Mouse (Mus musculus): ENCODE data around the gene Abhd10. TPM values are rescaled to one million over a fixed set of nuclear protein-coding genes. Genes with fewer than 3 reads are reported as not detected.

Gene Abhd10
- polyA plus RNA-seq, 1 experiment from 2014 or later: 44.2 TPM

DNA sequence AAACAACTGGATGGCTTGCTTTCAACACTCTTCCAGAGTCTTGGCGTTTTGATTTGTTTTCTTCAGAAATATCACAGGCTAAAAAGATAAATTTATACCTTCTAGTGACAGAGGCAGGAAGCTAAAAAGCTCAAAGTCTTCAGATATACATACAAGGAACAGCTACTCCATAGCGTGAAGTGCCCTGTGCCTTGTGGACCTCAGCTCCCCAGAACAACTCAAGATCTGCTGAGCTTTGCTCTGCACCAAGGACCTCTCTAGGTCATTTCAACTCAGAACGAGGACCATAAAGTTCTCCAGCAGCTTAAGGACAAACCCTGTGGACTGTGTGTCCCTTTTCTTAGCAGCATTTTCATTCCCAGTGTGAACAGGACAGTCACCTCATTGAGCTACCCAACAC is 22.3 kb upstream of the Abhd10 start:
- H3K36me3 ChIP-seq (ENCODE audit: poor library complexity, severe bottlenecking): no peaks in the 10 kb centered on the region; the same call in 1 of the 2 replicates
- H3K27me3 ChIP-seq: no peaks in the 10 kb centered on the region
- no peak overlapping the region for H3K4me2 ChIP-seq
- H3K27ac ChIP-seq: no peak overlapping the region
- no peak overlapping the region for H3K4me3 ChIP-seq
- no peak for ATAC-seq
- no peak overlapping the region for H3K9ac ChIP-seq
- H3K4me1 ChIP-seq: peaks cover 14% of the 10 kb centered on the region
- WGBS: 95% methylated on average over 3 of the region's 3 CpGs
- no peaks in the 10 kb centered on the region for H3K9me3 ChIP-seq (replicated peaks)

DNA sequence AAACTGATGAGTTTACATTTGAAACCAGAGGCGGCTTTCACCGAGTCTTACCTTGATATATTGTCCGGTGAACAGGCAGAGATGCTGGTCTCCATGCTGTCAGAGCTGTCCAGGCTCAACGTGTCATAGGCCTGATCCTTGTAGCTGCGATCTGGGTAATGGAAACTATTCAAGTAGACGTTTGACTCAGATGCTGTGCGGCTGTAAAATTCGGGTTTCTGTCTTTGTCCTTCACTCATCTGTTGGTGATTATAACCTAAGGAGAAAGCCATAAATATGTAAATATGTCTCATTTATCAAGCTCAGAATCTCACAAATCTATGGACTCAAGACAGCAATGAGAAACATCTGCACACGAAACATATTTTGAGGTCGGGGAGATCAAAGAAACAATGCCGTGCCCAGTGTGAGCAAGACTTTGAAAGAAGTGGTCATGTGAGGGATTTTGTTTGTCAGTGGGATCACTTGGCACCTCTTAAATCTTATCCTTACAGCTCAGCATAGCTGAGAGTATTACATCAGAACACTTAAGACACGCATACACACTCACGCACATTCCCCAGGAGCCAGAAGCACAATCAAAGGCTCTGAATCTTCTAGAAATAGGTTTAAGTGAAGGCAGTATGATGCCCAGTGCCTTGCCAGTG is 20.2 kb upstream of the Abhd10 start:
- Histone ChIP-seq H3K9ac (no peak overlapping the region), H3K36me3 (ENCODE audit: poor library complexity, severe bottlenecking) (peaks cover under 1% of the 10 kb centered on the region; the same call in 1 of the 2 replicates), H3K9me3 (replicated peaks) (no peaks in the 10 kb centered on the region), H3K27me3 (no peaks in the 10 kb centered on the region), H3K4me2 (no peak overlapping the region), H3K4me3 (no peak overlapping the region), H3K27ac (no peak overlapping the region), H3K4me1 (peaks cover 9% of the 10 kb centered on the region)
- no peak for ATAC-seq
- WGBS: 89% methylated on average over 13 of the region's 13 CpGs

DNA sequence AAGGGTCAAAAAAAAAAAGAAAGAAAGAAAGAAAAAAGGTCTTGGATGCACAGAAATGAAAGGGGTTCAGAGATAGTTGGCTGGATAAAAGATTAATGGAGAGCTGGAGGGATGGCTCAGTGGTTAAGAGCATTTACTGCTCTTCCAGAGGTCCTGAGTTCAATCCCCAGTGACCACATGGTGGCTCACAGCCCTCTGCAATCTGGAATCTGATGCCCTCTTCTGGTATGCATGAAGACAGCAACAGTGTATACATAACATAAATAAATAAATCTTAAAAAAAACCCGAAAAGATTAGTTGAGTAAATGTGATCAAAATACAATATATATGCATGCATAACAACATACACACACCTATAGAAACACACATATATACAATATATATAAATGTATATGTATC is 18.7 kb upstream of the Abhd10 start:
- no peaks in the 10 kb centered on the region for H3K27me3 ChIP-seq
- H3K4me3 ChIP-seq: no peak overlapping the region
- peaks cover 4% of the 10 kb centered on the region; the same call in 1 of the 2 replicates for H3K36me3 ChIP-seq (ENCODE audit: poor library complexity, severe bottlenecking)
- H3K4me1 ChIP-seq: no peaks in the 10 kb centered on the region
- no peak overlapping the region for H3K27ac ChIP-seq
- ATAC-seq: no peak
- H3K9ac ChIP-seq: no peak overlapping the region
- no peaks in the 10 kb centered on the region for H3K9me3 ChIP-seq (replicated peaks)
- H3K4me2 ChIP-seq: no peak overlapping the region
- WGBS: 90% methylated on average over 1 of the region's 1 CpGs

DNA sequence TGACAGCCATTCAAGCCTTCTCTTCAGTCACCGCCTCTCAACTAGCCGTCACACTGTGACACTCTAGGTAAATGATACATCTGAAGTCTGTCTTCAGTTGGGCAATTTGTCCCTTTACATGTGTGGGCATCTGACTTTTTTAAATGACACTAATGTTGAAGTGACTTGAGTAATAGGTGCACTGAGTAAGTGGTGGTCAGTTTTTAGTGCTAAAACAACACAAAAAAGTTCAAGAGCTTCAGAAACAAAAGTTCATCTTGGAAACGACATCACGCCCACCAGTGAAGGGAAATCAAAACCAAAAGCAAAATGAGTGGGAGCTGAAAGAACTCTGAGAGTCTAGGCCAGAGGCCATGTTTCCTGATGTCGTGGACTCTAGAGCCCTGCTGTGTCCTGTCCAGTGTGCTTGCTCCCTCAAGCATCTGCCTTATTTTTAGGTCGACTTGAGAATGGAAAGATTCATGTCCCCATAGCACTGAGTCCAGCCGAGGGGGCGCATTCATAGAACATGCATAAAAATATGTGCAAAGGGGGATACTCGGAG is 16.0 kb upstream of the Abhd10 start:
- Histone ChIP-seq H3K4me3 (no peak overlapping the region), H3K27me3 (no peaks in the 10 kb centered on the region), H3K27ac (no peak overlapping the region), H3K4me1 (no peaks in the 10 kb centered on the region), H3K36me3 (ENCODE audit: poor library complexity, severe bottlenecking) (peaks cover 4% of the 10 kb centered on the region; the same call in 1 of the 2 replicates), H3K9me3 (replicated peaks) (no peaks in the 10 kb centered on the region), H3K9ac (no peak overlapping the region), H3K4me2 (no peak overlapping the region)
- ATAC-seq: no peak
- WGBS: 90% methylated on average over 9 of the region's 9 CpGs

DNA sequence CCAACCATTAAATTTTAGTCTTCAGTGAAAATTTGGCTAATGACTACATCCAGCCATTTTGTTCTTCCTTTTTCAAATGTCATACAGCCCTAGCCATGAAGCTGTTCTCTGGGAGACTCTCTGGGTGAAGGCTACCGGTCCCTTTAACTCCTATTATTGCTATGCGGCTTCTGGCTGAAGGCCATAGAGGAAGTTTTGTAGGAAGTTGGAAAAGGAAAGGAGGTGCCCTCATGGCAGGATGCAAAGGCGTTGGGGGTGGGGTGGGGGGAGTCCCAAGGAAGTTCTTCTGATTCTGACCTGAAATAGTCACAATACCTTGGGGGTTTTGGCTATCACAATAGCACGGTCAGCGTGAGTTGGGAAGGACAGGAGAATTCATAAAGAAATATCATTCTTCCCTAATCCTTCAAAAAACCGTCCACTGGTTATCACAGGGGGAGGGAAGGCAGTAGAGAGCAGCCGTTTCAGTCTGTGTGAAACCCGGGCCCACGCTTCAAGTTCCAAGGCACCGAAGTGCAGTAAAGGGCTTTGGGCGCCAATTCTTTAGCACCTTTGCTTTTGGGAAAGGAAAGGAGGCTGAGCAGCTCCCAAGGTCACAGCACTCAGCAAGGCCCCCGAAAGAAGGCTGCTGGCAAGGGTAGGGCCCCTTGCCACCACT is 14.8 kb upstream of the Abhd10 start:
- 0 out of 2 replicates have a peak, but pooled peaks have one; percentile 20 for ATAC-seq
- Histone ChIP-seq H3K4me3 (no peak overlapping the region), H3K36me3 (ENCODE audit: poor library complexity, severe bottlenecking) (0 out of 2 replicates have a peak, but pooled peaks cover 4% of the 10 kb centered on the region), H3K9ac (no peak overlapping the region), H3K27me3 (no peaks in the 10 kb centered on the region), H3K4me1 (no peaks in the 10 kb centered on the region), H3K9me3 (replicated peaks) (no peaks in the 10 kb centered on the region), H3K4me2 (no peak overlapping the region), H3K27ac (no peak overlapping the region)
- 86% methylated on average over 12 of the region's 12 CpGs for WGBS

DNA sequence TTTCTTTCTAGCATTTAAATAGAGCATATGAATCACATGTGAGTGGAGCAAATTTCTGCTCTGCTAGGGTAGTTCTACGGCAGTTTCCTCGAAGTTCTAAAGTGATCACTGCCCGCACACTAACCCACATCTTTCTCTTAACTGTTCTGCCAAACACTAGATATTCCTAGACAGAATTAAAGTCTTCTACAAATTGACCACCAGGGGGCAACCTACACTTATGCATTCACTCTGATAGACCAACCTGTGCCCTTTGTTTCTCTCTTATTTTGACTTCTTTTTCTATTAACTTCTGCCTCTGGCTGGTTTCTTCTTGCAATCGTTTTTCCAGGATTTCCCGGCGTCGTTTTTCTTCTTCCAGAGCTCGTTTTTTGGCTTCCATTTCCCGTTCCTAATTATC is 14.1 kb upstream of the Abhd10 start:
- no peaks in the 10 kb centered on the region for H3K9me3 ChIP-seq (replicated peaks)
- 37% methylated on average over 9 of the region's 9 CpGs for WGBS

DNA sequence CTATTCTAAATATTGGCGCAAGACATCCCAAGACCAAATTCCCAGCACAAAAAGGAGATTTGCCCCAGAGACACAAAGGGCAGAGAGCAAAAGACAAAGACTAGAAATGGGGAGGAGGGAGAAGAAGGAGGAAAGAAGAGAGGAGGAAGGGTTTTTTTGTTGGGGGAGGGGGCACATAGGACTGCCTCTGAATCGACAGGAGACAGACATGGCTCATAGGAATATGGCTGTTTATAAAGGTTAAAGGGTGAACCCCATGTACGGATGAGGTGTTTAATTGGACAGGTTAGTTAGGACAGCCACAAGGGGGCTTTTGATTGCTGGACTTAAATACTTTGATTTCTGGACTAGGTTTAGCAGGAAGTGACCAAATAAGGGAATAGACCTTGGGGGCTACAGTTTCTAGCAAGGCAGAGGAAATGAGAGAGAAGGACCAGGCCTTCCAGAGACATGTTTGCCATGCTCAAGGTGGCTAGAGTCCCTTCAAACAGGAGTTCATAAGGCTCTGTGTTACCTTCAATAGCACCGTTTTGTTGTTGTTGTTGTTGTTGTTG is 913 bp upstream of the Abhd10 start:
- WGBS: 62% methylated on average over 4 of the region's 4 CpGs
- peak overlapping the region; percentile 61 for H3K4me2 ChIP-seq
- H3K36me3 ChIP-seq (ENCODE audit: poor library complexity, severe bottlenecking): 0 out of 2 replicates have a peak, but pooled peaks cover 5% of the 10 kb centered on the region
- 0 out of 2 replicates have a peak overlapping the region, but pooled peaks have one; percentile 93 for H3K9ac ChIP-seq
- no peak overlapping the region for H3K27ac ChIP-seq
- no peaks in the 10 kb centered on the region for H3K27me3 ChIP-seq
- H3K4me1 ChIP-seq: peaks cover 17% of the 10 kb centered on the region
- H3K4me3 ChIP-seq: peak overlapping the region; percentile 80; the same call in 1 of the 2 replicates
- ATAC-seq: no peak
- no peaks in the 10 kb centered on the region for H3K9me3 ChIP-seq (replicated peaks)

More for the DNA sequence above, 14.1 kb upstream of the Abhd10 start:
- ATAC-seq: peak; percentile 91
- no peak overlapping the region for H3K4me2 ChIP-seq
- H3K4me3 ChIP-seq: no peak overlapping the region
- no peak overlapping the region for H3K27ac ChIP-seq
- no peaks in the 10 kb centered on the region for H3K27me3 ChIP-seq
- no peaks in the 10 kb centered on the region for H3K4me1 ChIP-seq
- H3K36me3 ChIP-seq (ENCODE audit: poor library complexity, severe bottlenecking): 0 out of 2 replicates have a peak, but pooled peaks cover 4% of the 10 kb centered on the region
- no peak overlapping the region for H3K9ac ChIP-seq

DNA sequence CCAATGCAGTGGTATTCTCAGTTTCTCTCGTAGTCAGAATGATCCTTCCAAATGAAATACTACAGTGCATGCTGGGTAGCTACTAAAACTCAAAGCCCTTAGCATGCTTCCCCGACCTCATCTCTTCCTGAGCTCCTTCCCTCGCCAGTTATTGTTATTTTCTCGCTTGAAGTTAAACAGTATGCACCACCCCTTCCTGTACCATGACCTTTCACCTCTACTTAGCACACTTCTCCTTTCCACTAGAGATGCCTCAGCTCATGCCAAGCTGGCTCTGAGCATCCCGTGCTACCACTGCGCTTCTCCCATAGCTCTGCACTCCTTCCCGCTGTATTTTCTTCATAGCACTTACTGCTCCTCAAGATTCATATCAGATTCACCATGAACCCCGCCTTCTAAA is 4.9 kb downstream of the Abhd10 start:
- Histone ChIP-seq H3K9ac (no peak overlapping the region), H3K4me1 (peaks cover 9% of the 10 kb centered on the region), H3K36me3 (ENCODE audit: poor library complexity, severe bottlenecking) (peaks cover 53% of the 10 kb centered on the region), H3K27ac (no peak overlapping the region), H3K9me3 (replicated peaks) (no peaks in the 10 kb centered on the region), H3K4me3 (no peak overlapping the region), H3K4me2 (no peak overlapping the region), H3K27me3 (no peaks in the 10 kb centered on the region)
- ATAC-seq: no peak
- 93% methylated on average over 8 of the region's 8 CpGs for WGBS

DNA sequence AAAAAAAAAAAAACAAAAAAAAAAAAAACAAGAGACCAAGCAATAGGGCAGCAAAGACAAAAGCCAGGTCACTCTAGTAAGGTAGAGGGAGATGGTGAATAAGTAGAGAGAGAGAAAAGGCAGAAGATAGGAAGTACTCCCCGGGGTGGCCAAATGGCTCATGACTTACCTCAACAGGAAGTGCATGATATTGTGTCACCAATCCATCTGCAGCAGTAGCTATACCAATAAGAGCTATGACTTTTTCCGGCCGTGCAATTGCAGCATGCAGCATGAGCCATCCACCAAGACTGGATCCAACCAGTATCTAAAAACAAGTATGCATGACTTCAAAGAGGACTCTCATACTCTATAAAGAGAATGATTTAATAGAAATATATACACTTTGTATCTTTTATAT is 6.0 kb downstream of the Abhd10 start:
- 97% methylated on average over 3 of the region's 3 CpGs for WGBS
- Histone ChIP-seq H3K4me3 (no peak overlapping the region), H3K27me3 (no peaks in the 10 kb centered on the region), H3K36me3 (ENCODE audit: poor library complexity, severe bottlenecking) (peaks cover 61% of the 10 kb centered on the region), H3K4me1 (peaks cover 9% of the 10 kb centered on the region), H3K9me3 (replicated peaks) (no peaks in the 10 kb centered on the region), H3K9ac (no peak overlapping the region), H3K27ac (no peak overlapping the region), H3K4me2 (no peak overlapping the region)
- ATAC-seq: no peak

DNA sequence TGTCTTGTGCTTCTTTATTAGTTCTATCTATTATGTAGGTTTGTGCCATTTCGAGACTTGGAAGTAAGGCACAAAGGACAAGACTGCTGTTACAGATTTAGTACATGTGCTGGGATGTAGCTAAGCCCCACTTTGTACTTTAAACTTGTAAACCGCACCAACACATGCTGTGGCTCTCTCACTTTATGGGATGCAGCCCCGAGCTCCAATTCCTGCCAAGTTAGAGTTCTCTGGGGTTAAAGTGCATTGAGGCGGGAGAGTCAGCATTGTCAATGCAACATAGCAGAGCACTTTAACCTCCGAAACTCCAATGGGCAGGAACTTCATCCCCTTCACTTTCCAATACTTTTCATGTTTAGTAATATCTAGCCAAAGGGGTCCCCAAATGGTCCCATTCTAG is 13.6 kb downstream of the Abhd10 start:
- no peak for ATAC-seq
- Histone ChIP-seq H3K27ac (no peak overlapping the region), H3K9me3 (replicated peaks) (no peaks in the 10 kb centered on the region), H3K4me1 (peaks cover 5% of the 10 kb centered on the region), H3K36me3 (ENCODE audit: poor library complexity, severe bottlenecking) (peaks cover 49% of the 10 kb centered on the region), H3K4me3 (no peak overlapping the region), H3K4me2 (no peak overlapping the region), H3K27me3 (no peaks in the 10 kb centered on the region), H3K9ac (no peak overlapping the region)
- 87% methylated on average over 5 of the region's 5 CpGs for WGBS

DNA sequence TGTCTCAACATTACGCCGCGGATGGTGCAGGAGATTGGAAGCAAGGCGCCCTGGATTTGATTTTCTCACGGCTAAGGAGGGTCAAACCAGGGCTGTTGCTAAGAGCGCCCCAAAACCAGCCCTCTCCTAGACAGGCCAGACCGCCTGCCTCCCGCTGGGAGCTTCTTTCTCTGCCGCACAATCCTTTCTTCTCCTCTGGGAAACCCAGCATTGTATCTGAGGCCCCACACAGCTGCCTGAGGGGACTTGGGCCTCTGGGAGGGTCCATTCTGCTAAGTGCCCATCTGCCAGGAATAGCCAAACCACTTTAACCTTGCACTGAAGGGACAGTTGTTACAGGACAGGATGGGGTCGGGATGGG is 18.0 kb downstream of the Abhd10 start:
- Histone ChIP-seq H3K36me3 (ENCODE audit: poor library complexity, severe bottlenecking) (peaks cover 41% of the 10 kb centered on the region), H3K9ac (peak overlapping the region; percentile 95), H3K9me3 (replicated peaks) (no peaks in the 10 kb centered on the region), H3K4me3 (peak overlapping the region; percentile 70), H3K27ac (peak overlapping the region; percentile 97), H3K4me2 (peak overlapping the region; percentile 76), H3K4me1 (peaks cover 39% of the 10 kb centered on the region), H3K27me3 (no peaks in the 10 kb centered on the region)
- ATAC-seq: peak; percentile 77
- 3% methylated on average over 10 of the region's 10 CpGs for WGBS

DNA sequence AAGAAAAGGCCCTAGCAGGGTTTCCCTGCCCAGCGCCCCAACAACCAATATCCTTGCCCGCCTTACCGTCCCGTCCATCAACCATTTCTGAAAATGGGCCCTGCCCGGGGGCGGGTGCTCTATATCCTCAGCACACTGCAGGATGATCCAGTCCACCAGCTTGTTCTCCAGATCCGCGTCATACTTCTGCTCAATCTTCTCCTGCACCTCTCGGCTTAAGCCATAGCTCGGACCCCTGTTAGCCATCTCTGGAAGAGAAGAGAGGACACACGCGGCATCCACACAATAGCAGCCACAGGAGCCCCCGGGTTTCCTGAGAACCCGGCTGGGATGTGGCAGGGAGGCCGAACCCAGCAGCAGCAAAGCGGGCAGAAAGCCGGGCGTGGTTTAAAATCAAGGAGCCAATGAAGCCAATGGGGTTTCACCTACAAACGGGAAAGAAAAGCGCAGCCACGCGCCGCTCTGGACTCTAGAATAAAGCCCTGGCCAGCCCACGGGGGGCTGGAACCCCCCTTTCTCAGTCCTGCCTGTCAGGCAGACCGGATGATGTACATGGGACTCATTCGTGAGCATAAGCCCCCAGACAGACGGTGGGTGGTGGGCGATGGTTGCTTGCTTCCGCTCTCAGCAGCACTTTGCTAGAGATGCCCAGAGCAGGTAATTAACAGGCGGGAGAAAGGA is 18.6 kb downstream of the Abhd10 start, which contains the start of gene Tagln3:
TSS of gene Tagln3 (minus strand) at position 548 of the 681 bp plus-strand sequence.
- Histone ChIP-seq H3K27ac (peak within 1 kb of the TSS; percentile 97), H3K36me3 (ENCODE audit: poor library complexity, severe bottlenecking) (peaks cover 41% of the 10 kb centered on the region), H3K27me3 (no peaks in the 10 kb centered on the region), H3K9me3 (replicated peaks) (no peaks in the 10 kb centered on the region), H3K9ac (peak within 1 kb of the TSS; percentile 95), H3K4me1 (peaks cover 41% of the 10 kb centered on the region), H3K4me3 (peak within 1 kb of the TSS; percentile 70), H3K4me2 (peak within 1 kb of the TSS; percentile 76)
- WGBS: 0% methylated on average over 30 of the region's 30 CpGs
- peak; percentile 90 for ATAC-seq
